Mouse (Mus musculus) Patski (cell line): ENCODE measurements around the gene Olfr600. TPM values are rescaled to one million over a fixed set of nuclear protein-coding genes. Genes with fewer than 3 reads are reported as not detected.
"Not testable (repeated sequence)": the region's sequence is repeated elsewhere in the genome, so short reads cannot be mapped to it uniquely, and the experiment has no call there.

Experiments used
- ATAC-seq: fragments of 100-300 bp; one replicate; pipeline ENCODE4 v1.8.0; 2021
- CTCF ChIA-PET: fragments of 350-600 bp; sonication (Branson Sonifier 250); formaldehyde crosslinking; loops from one replicate; lab custom pipeline; 2022; ENCODE audit warnings: inconsistent platforms; lab: Charles Lee
- POLR2A ChIA-PET: fragments of 350-600 bp; sonication (Branson Sonifier 250); formaldehyde crosslinking; loops from one replicate; lab custom pipeline; 2022; ENCODE audit warnings: antibody characterized with exemption, inconsistent platforms; lab: Charles Lee
- DNase-seq: peaks from one replicate; pipeline ENCODE4 v3.0.0-alpha.2; 2011; ENCODE audit warnings: low read depth, low spot score
- H3K27me3 ChIP-seq: fragments of 371-371 bp; one replicate; pipeline ENCODE4 v1.5.1; 2021
- CTCF ChIP-seq: fragments of 100-300 bp; IDR thresholded peaks from one replicate; pipeline ENCODE4 v1.5.1; 2021
- in situ Hi-C: fragments of 300-500 bp; cut with MboI; formaldehyde crosslinking; loops from 3 replicates; pipeline ENCODE4 v1.11.1; 2018; ENCODE audit warnings: low pct_unique_long_range_greater_than_20kb, mixed read lengths
- polyA plus RNA-seq: library from polyadenylated mRNA; unstranded; gene quantifications from one replicate; pipeline ENCODE4 v1.2.3, GENCODE M21; 2021

Gene Olfr600
- polyA plus RNA-seq, result not detected

DNA sequence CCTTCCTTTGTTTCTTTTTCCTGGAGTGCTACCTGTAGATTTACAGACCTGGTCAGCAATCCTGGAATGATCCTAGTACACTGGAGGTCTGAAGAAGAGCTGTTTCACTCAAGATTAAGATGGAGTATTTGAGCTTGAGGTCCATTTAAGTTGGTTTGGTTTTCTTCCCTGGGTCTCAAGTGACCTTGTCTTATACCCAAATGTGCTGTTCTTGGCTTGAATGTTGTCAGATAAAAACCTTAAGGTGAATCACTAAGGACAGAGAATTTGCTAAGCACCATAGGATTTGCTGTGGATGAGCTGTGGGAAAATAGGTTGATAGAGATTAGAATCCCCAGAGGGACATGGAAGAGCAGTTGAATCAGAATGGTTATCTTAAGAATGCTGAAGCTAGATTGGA, at the start of gene Olfr600:
Gene Olfr600 (minus strand): TSS at position 101 of the 400 bp plus-strand sequence.
- ATAC-seq, result no peak
- in situ Hi-C loops, result no loop called here
- ChIA-PET CTCF (no interaction called here), POLR2A (no interaction called here)
- no peak for TF ChIP-seq CTCF
- no peak for DNase-seq
- no peaks in the 10 kb centered on the region for H3K27me3 ChIP-seq

DNA sequence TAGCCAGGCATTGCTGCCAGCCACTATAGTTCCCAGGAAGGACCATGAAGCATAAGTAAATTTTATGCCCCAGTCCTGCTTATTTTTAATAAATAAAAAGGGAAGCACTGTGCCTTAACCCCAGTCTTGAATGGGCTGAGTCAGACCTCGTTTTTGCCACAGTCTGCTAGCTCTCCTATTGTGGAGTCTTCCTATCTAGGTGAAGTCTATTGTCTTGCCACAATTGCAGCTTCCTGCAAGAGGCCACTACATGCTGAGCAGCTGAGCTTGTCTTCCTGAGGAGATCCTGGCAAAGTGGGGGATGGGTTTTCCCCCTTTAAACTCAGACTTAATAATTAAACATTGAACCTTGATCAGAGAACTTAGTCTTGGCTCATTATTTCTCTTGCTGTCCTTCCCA, 49.5 kb upstream of the Olfr600 start:
- H3K27me3 ChIP-seq, result no peaks in the 10 kb centered on the region
- DNase-seq (no peak), ATAC-seq (no peak)
- ChIA-PET CTCF (no interaction called here), POLR2A (no interaction called here)
- in situ Hi-C loops, result no loop called here
- no peak for TF ChIP-seq CTCF

DNA sequence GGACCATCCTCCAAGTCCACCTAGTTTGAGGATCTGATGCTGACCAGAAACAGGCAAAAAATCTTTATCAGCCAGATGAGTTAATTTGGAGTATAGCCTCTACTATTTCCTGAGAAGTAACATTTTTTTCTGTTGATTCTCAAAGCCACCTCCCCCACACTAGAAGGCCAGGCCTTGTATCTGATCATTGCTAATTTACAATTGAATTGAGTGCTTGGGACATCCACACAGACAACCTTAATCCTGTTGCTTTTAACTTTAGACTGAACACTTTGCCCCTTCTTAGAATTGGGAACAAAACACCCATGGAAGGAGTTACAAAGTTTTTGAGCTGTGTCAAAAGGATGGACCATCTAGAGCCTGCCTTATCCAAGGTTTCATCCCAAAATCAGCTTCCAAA, 48.3 kb upstream of the Olfr600 start:
- CTCF ChIA-PET, result no interaction called here
- POLR2A ChIA-PET, result no interaction called here
- in situ Hi-C loops, result no loop called here

DNA sequence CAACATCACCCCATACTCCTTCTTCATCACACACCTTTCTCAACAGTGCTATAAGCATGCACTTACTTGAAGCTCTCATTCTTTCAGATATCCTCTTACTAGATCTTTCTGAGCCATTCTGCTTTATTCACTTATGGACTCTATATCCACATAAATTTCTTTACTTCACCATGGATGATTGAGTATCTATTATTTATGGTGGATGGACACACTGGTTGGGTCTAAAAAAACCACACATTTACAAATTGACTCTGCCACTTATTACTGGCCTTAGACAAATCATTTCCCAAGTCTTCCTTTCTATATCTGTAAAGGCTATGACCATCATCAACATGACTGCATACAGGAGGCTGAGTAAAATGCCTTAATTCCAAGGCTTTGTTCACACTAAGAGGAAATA, 36.6 kb upstream of the Olfr600 start, which contains the start of gene Olfr603:
Gene Olfr603 (minus strand): TSS at position 101 of the 400 bp plus-strand sequence.
- in situ Hi-C loops, result no loop called here
- no peak for ATAC-seq
- ChIA-PET CTCF (no interaction called here), POLR2A (no interaction called here)
- no peak for TF ChIP-seq CTCF
- DNase-seq, result no peak
- no peaks in the 10 kb centered on the region for H3K27me3 ChIP-seq

More for the DNA sequence above, 48.3 kb upstream of the Olfr600 start:
- TF ChIP-seq CTCF, result no peak
- no peaks in the 10 kb centered on the region for H3K27me3 ChIP-seq
- ATAC-seq (no peak), DNase-seq (no peak)

DNA sequence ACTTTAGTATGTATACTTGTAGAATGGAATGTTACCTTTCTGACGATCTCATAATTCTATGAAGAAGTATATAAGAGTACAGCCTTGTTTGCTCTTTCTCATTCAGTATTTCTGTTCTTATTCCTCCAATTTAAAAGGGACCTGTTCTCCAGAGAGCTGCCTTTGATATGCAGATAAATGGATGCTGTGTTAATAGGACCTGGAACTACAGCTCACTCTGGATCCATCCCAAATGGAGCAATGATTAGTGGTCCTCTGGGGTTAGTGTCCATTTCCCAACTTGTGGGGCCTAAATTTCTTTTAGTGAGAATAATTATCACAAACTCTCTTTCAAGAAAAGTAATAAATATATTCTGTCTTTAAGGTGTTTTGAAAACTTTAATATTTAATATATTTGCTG, 13.1 kb upstream of the Olfr600 start, which contains the start of gene Olfr601:
Gene Olfr601 (minus strand): TSS at position 101 of the 400 bp plus-strand sequence.
- ChIA-PET CTCF (no interaction called here), POLR2A (no interaction called here)
- no peak for TF ChIP-seq CTCF
- DNase-seq, result no peak
- no peaks in the 10 kb centered on the region for H3K27me3 ChIP-seq
- in situ Hi-C loops, result no loop called here
- no peak for ATAC-seq

DNA sequence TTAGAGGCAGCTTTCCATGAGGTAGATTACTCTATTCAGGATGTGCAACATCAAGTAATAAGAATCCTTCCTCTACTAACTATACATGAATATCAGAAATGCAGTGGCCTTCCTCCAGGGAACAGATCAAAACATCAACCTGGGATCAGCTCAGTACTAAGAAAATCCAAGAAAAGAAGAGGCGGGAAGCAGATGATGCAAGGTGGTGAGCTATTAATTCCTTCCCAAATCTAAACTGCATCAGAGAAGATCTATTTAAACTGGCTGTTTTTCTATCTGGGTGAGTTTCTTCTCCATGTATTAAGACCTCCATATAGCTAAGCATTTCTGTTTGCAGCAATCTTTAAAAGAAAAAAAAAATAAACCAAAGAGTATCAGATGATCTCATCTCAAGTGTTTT, 13.9 kb downstream of the Olfr600 start, which contains the start of gene Olfr599:
Gene Olfr599 (plus strand): TSS at position 301 of the 400 bp plus-strand sequence.
- ATAC-seq (no peak), DNase-seq (no peak)
- ChIA-PET POLR2A (no interaction called here), CTCF (no interaction called here)
- no peaks in the 10 kb centered on the region for H3K27me3 ChIP-seq
- TF ChIP-seq CTCF, result no peak
- in situ Hi-C loops, result no loop called here

DNA sequence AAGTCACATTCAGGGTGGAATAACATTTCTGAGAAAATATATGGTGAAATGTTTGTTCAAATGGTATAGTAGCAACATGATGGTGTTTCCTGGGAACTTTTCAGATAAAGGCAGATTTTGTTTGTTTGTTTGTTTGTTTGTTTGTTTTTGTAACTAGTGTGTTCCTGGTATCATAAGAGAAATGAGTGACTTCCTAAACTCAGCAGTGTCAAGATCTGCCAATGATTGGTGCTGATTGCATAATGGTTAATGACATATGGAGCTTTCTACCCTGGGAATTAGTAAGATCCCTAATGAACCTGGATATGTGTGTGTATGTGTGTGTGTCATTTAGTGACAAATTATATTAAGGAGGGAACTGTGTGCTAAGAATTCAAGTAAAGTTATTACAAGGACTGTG, 26.2 kb downstream of the Olfr600 start, which contains the start of gene Olfr598:
Gene Olfr598 (plus strand): TSS at position 301 of the 400 bp plus-strand sequence.
- DNase-seq (no peak), ATAC-seq (no peak)
- TF ChIP-seq CTCF, result no peak
- ChIA-PET CTCF (no interaction called here), POLR2A (no interaction called here)
- in situ Hi-C loops, result no loop called here
- no peaks in the 10 kb centered on the region for H3K27me3 ChIP-seq

DNA sequence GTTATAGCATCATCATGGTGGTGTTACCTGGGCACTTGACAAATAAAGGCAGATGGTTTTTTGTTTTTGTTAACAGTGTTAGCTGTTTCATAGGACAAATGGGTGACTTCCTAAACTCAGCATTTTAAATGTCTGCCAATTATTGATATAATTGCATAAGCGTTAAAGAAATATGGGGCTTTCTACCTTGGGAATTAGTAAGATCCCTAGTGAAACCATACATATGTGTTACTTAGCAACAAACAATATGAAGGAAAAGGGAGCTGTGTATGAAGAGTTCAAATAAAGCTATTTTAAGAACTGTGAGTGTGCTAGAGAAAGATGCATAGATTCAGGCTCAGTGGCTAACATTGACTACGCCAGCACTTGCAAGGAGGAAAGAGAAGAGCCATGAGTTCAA, 33.5 kb downstream of the Olfr600 start, which contains the start of gene Olfr597:
Gene Olfr597 (plus strand): TSS at position 301 of the 400 bp plus-strand sequence.
- ATAC-seq, H3K27me3 ChIP-seq, DNase-seq, CTCF ChIA-PET, POLR2A ChIA-PET: not testable (repeated sequence)
- in situ Hi-C loops, result loop anchor here (5.0 kb wide), 1 partner anchor 56 kb away; no protein-coding TSS in a partner anchor

DNA sequence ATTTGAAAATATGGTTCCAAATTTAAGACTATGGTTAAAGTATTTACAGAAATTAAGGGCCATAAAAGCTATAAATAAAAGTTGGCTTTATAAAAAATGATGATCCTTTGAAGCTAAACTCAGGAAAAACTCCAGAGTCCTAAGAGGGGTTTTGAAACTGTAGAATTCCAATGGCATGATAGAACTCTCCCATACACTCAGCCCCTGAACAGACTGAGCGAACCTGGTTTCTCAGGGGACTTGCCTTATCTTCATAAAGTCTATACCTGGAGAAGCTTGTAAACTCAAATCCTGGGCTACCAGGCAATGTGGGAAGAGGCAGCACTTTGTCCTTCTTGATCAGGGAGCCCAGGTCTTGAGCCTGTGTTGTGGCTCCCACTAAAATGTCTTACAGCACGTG, 44.1 kb downstream of the Olfr600 start, which contains the start of gene Olfr596:
Gene Olfr596 (plus strand): TSS at position 301 of the 400 bp plus-strand sequence.
- CTCF ChIA-PET, in situ Hi-C loops, H3K27me3 ChIP-seq, POLR2A ChIA-PET, DNase-seq, ATAC-seq: not testable (repeated sequence)

Other genes with a start within 250 kb of the Olfr600 start
- not detected for gene Olfr586, start 224.0 kb downstream of the Olfr600 start, polyA plus RNA-seq
- not detected for gene Olfr588-ps1, start 208.8 kb downstream of the Olfr600 start, polyA plus RNA-seq
- gene Olfr589, start 193.3 kb downstream of the Olfr600 start, polyA plus RNA-seq, result not detected
- not detected for gene Olfr591, start 171.3 kb downstream of the Olfr600 start, polyA plus RNA-seq
- not detected for gene Olfr592, start 164.9 kb downstream of the Olfr600 start, polyA plus RNA-seq
- not detected for gene Olfr593, start 137.8 kb downstream of the Olfr600 start, polyA plus RNA-seq
- not detected for gene Olfr594, start 132.7 kb downstream of the Olfr600 start, polyA plus RNA-seq
- not detected for gene Usp17ld, start 97.2 kb downstream of the Olfr600 start, polyA plus RNA-seq
- gene Olfr596, start 44.0 kb downstream of the Olfr600 start, polyA plus RNA-seq, result not detected
- not detected for gene Olfr597, start 33.4 kb downstream of the Olfr600 start, polyA plus RNA-seq
- gene Olfr598, start 26.1 kb downstream of the Olfr600 start, polyA plus RNA-seq, result not detected
- gene Olfr599, start 13.8 kb downstream of the Olfr600 start, polyA plus RNA-seq, result not detected
- not detected for gene Olfr601, start 13.0 kb upstream of the Olfr600 start, polyA plus RNA-seq
- gene Olfr603, start 36.5 kb upstream of the Olfr600 start, polyA plus RNA-seq, result not detected
- not detected for gene Usp17lc, start 65.4 kb upstream of the Olfr600 start, polyA plus RNA-seq
- gene Olfr605, start 95.8 kb upstream of the Olfr600 start, polyA plus RNA-seq, result not detected
- gene Olfr606, start 99.4 kb upstream of the Olfr600 start, polyA plus RNA-seq, result not detected
- not detected for gene Olfr607, start 114.5 kb upstream of the Olfr600 start, polyA plus RNA-seq
- gene Olfr608, start 120.2 kb upstream of the Olfr600 start, polyA plus RNA-seq, result not detected
- gene Olfr609, start 148.4 kb upstream of the Olfr600 start, polyA plus RNA-seq, result not detected
- gene Olfr610, start 162.5 kb upstream of the Olfr600 start, polyA plus RNA-seq, result not detected
- not detected for gene Olfr611, start 171.2 kb upstream of the Olfr600 start, polyA plus RNA-seq
- not detected for gene Olfr612, start 193.0 kb upstream of the Olfr600 start, polyA plus RNA-seq
- 0.42 TPM for gene Olfr613, start 198.4 kb upstream of the Olfr600 start, polyA plus RNA-seq
- gene Olfr615, start 206.4 kb upstream of the Olfr600 start, polyA plus RNA-seq, result not detected
- gene Olfr616, start 219.5 kb upstream of the Olfr600 start, polyA plus RNA-seq, result not detected
- gene Olfr617, start 223.4 kb upstream of the Olfr600 start, polyA plus RNA-seq, result not detected
- not detected for gene Olfr618, start 240.4 kb upstream of the Olfr600 start, polyA plus RNA-seq